Mouse (Mus musculus) embryo, embryonic 10.5 days (tissue): ENCODE data around the gene Pik3r2.

Experiments used
- DNase-seq: peaks from one replicate; pipeline ENCODE4 v3.0.0-alpha.2; 2015; ENCODE audit warnings: low spot score

Gene Pik3r2

DNA sequence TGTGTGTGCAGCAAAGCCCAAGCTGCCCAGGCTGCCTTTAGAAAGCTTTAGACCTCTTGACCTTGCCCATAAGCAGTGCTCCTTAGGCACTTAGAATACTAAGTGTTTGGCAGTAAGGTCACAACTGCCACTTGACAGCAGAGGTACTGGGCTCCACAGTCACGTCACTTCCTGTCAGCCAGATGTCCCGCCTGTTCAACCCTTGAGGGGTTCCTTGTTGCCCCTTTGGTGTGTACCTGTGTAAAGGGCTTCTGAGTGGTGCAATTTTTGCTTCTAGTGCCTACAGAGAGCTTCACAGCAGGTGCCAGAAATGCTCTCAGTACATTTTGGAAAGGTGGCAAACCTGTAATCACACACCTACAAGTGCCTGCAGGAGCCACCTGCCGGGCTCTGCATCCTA, 38.3 kb downstream of the Pik3r2 start:
- no peak for DNase-seq

DNA sequence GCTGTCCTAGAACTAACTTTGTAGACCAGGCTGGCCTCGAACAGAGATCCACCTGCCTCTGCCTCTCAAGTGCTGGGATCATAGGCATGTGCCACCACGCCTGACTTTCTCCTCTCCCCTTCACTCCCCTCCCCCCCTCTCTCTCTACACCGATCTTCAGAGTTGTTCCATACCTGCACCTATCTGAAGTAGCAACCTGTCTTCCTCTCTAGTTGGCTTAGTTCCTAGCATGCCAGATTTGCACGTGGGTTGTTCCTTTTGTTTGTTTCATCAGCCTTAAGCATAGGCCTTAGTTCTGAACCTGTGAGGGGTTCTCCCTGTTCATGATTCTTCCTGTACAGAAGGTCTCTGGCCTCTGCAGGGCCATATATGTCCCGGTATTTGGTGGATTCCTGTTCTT, 38.8 kb downstream of the Pik3r2 start:
- no peak for DNase-seq

DNA sequence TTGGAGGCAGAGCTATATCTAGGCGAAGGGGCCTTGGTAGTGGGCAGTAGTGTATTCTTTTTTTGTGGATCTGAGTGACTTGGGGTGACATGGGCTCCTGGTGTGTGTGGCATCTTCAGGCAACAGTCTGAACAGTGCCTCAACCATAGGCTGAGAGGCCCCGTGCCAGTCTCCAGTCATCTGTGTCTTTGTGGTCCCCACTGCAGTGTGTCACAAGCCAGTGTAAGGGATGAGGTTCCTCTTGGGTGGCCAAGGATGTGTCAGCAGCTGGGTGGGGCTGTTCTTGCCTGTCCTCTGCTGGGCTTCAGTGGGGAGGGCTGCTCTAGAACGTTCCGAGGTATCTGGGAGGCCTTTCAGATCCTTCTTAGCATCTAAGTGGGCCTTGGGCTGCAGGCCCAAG, 45.6 kb downstream of the Pik3r2 start:
- DNase-seq: no peak

DNA sequence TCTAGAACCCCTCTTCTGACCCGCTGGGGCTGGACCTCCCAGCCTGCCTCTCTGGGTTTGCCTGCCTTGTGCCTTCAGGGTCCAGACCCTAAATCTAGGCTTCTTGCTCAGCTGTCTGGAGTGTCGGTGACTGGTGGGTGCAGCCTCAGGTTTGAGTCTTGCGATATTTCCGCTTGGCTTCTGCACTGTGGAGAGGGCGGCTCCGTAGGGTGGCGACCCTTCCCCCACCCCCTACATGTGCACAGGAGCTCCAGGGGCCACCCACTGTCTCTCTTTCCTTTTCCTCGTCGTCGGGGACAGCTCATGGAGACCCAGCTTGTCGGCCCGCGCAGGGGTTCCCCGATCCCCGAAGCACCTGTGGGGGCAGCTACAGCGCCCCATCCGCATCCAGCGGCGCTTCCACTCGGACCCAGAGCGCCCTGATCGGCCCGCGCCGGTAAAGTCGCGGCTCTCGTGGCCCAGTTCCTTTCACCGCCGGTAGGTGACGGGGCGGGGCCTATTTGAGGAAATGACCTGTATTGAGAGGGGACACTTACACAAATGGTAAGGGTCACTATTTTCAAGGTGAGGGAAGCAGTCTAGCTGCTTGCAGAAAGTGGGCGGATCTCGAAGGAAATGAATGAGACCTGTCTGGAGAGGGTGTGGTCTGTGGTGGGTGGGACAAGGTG, 46.6 kb downstream of the Pik3r2 start:
- peak; percentile 35 for DNase-seq

DNA sequence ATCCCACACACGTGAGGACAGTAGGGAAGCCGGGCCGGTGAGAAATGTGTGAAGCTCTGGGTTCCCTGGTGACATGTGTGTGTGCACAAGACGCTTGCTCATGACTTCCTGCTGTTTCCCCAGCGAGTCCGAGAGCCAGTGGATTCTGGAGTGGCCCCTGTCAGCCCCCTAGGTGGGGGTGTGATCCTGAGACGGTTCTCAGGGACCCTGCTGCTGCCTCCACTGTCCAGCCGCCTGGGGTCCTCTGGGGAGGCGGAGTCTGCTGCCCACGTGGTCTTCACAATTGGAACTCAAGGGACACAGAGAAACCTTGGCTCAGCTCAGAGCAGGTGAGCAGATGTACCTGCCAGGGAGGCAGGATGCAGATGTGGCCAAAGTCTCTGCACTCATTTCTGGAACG, 49.8 kb downstream of the Pik3r2 start:
- DNase-seq: no peak

DNA sequence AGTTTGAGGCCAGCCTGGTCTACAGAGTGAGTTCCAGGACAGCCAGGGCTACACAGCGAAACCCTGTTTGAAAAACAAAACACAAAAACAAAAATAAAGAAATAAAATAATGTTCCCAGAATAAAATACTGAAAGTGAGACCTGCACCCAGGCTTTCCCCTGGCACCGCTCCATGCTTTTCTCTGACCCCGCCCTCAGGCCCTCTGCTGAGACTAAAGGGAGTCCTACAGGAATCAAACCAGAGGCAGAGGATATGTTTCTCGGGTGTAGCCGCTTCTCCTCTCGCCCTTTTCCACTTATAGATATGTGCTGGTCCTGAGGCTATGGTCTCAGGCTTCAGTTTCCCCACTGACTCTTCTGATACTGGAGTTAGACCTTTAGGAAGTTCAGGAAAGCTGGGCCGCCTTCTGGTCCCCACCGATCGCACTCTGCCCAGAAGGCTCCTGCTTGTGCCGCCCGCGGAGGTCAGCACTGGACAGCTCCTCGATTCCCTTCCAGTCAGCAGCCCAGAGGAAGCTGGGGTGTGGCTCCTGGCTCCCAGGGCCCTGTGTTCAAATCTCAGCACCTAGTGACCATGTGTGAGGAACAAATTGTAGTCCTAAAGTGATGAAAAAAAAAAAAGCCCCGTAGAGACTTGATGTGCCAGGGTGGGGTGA, 50.6 kb downstream of the Pik3r2 start:
- DNase-seq: peak; percentile 47

DNA sequence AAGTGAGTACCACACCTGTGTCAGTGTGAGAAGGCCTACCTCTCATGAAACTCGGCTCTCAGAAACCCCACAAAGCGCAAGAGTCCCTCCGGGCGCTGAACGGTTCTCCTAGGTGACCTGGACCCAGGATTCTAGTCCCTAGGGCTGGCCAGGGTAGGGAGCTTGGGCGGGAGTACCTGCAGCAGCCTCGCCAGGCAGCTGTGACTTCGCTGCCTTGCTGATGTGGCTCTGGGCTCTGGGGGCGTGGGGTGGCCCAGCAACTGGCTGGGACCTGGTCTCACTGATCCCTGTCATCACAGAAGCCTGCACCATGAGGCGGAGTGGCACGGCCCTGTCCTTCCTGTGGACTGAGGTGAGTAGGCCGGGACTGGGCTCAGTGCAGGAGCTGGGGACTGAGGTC, 52.3 kb downstream of the Pik3r2 start:
- no peak for DNase-seq

DNA sequence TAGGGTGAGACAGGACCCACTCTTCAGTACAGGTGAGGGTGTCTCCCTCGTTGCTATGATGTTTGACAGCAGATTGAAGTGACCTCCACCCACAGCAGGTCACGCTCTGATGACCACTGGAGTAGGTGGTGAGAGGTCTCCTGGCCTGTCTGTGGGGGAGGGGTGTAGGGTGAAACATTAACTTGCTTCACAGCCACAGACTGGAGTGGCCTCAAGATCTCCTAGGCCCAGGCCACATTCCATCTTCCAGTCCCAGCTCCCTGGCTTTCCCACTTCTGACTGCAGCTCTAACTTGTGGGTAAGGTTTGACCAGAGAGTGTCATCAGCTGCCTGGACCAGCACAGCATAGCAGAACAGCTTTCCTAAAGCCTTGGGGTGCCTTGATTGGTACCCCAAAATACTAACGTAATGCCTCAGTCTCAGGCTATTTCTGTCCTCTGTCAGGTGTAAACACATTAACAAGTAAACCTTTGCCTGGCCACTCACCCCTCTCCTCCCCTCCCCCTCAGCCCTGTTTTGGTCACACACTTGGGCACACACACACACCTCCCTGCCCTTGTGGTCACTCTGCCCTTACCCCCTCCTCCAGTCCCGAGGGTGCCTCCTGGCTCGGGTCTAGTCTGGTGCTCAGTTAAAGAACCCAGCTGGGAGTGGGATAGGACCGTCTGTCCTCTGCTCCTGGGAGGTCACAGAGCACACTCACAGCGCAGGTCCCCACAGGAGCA, 52.9 kb downstream of the Pik3r2 start, which contains the start of gene Pde4c:
Gene Pde4c, plus strand, starts transcription at position 235 of the 725 bp plus-strand sequence.
- DNase-seq: no peak

DNA sequence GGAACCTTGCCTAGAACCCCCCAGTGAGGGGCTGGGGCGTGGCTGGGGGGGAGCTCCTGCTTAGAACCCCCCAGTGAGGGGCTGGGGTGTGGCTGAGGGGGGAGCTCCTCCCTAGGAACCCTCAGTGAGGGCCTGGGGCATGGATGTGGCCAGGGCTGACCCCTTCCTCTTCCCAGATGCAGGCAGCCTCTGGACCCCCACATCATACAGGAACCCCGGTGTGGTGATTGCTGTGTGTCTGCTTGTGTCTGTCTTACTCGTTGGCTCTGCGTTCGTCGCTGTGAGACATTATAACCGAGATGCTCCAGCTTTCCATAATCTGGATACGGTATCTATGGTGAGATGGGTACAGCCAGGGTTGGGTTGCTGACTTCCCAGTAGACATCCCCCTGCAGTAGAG, 54.9 kb downstream of the Pik3r2 start:
- no peak for DNase-seq

DNA sequence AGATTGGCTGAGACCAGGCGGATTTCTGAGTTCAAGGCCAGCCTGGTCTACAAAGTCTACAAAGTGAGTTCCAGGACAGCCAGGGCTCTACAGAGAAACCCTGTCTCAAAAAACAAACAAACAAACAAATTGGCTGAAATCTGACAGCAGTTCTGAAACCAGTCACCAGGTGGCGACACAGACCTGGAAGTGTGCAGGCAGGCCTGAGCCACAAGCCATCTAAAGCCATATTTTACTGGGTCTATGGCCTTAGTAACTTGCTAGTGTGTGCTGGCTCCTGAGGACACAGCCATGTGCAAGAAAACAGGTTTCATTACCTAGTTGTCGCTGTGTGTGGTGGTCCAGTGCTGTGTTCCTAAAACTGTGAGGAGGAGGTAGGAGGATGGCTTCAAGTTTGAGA, 55.8 kb downstream of the Pik3r2 start:
- DNase-seq: peak; percentile 88

DNA sequence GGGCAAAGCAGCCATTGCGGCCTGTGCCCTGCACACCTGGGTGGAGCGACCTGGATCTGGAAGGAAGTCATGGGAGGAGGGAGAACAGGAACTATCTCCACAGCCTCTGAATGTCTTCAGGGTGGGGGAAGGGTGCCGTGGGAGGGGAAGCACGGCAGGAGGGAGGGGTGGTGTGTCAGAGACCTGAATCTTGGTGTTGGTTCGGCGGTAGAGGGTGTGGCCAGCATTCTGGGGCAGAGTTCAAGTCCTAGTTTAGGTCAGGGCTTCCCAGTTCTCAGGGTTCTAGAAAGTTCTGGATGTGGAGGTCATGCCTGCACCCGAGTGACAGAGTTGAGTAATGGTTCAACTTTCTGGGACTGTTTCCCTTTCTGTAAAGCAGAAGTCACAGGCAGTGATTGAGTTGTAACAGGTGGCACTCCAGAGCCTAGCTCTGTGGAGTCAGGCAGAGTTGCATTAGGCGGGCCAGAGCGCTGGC, 56.7 kb downstream of the Pik3r2 start:
- no peak for DNase-seq

DNA sequence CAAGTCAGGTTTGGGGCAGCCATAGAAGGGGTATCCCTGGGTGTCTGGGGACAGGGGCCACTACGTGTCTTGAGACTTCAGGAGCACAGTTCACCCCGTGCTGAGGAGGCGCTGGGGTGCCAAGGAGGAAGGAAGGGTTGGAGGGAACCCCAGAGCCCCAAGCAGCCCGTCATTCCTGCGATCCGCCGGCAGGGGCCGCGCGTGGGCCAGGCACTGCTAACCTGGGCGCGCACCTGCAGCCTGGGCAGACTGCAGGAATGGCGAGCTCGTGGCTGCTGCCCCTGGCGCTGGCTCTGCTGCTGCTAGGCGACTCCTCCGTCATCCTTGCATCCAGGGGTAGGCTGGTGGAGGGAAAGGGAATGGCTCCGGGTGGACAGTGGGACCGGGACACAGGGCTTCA, 58.2 kb downstream of the Pik3r2 start, which contains the start of gene Gm3336:
Gene Gm3336, plus strand, starts transcription at position 247 of the 400 bp plus-strand sequence.
- DNase-seq: peak; percentile 52
